Mouse (Mus musculus) midbrain, embryonic 13.5 days (tissue): ENCODE measurements around the gene Chac1. TPM values are rescaled to one million over a fixed set of nuclear protein-coding genes. Genes with fewer than 3 reads are reported as not detected.
A peak's percentile ranks its signal among the peaks of the same experiment; 100 is the strongest.

ENCODE experiments used
- ATAC-seq: fragments of 200-750 bp; cut with Nextera tagmentation; 2 replicates; pipeline ENCODE4 v1.8.0; 2017; ENCODE audit warnings: mild to moderate bottlenecking, moderate TSS enrichment, moderate library complexity
- H3K27ac ChIP-seq: fragments of 300-500 bp; sonication (generic); 2 replicates; pipeline ENCODE4 v1.5.1; 2015; ENCODE audit warnings: inconsistent platforms, mild to moderate bottlenecking, moderate library complexity
- H3K27me3 ChIP-seq: fragments of 300-500 bp; sonication (generic); 2 replicates; pipeline ENCODE4 v1.6.1; 2015; ENCODE audit warnings: mild to moderate bottlenecking, inconsistent platforms
- H3K36me3 ChIP-seq: fragments of 300-500 bp; sonication (generic); 2 replicates; pipeline ENCODE4 v1.6.1; 2015; ENCODE audit warnings: mild to moderate bottlenecking, inconsistent platforms
- H3K4me1 ChIP-seq: fragments of 300-500 bp; sonication (generic); replicated peaks from 2 replicates; pipeline ENCODE4 v1.6.1; 2015; ENCODE audit warnings: inconsistent platforms
- H3K4me2 ChIP-seq: fragments of 300-500 bp; sonication (generic); replicated peaks from 2 replicates; pipeline ENCODE4 v1.6.1; 2015; ENCODE audit warnings: moderate library complexity, mild to moderate bottlenecking, inconsistent platforms
- H3K4me3 ChIP-seq: fragments of 300-500 bp; sonication (generic); replicated peaks from 2 replicates; pipeline ENCODE4 v1.5.1; 2015; ENCODE audit warnings: mild to moderate bottlenecking, inconsistent platforms
- H3K9ac ChIP-seq: fragments of 300-500 bp; sonication (generic); replicated peaks from 2 replicates; pipeline ENCODE4 v1.6.1; 2015; ENCODE audit warnings: mild to moderate bottlenecking, inconsistent platforms
- H3K9me3 ChIP-seq: fragments of 300-500 bp; sonication (generic); 2 replicates; pipeline ENCODE4 v1.6.1; 2016; ENCODE audit warnings: mild to moderate bottlenecking, inconsistent platforms
- WGBS: fragments of 180-500 bp; shearing (Covaris S2); methylation state at CpG from one replicate; pipeline ENCODE4 v1.1.7; 2015; 5-methylcytosine and 5-hydroxymethylcytosine counted together
- polyA plus RNA-seq: library from polyadenylated mRNA; unstranded; fragments of >200 nt; fragmentation: Nextera tagmentation; extraction: Ambion mirVana; gene quantifications from 2 replicates; pipeline ENCODE4 v1.2.1, GENCODE M21; 2015

Gene Chac1
- polyA plus RNA-seq, 1 experiment from 2014 or later = 4.0 TPM

DNA sequence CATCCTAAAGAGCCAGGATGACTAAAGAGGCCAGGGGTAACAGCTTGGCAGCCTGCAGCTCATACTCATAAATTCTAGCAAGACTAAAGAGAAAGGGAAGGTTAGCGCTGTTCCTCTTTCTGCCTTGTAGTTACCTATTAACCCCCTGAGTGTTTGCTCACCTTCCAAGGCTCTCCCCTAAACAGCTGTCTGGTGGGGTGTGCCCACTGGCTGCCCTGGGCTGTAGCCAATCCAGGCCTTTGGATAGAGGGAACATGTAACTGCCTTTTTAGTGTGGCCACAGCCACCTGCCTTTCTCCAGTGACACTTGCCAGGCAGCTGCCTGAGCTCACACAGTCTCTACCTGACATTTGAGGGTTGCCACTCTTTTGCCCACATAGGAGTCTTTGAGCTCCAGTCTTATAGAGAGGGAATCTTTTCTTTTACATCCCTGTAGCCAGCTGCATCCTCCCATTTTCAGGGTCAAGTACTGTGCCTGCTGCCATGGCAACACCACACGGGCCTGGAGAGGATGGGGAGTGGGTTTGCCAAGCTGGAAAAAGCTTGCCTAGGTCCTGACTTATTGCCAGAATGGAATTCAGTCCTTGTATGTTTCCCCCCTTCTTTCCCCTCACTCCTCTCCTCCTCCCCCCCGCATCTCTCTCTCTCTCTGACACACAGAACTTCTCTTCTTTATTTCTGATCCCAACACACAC lies 21.8 kb upstream of the Chac1 start:
- Histone ChIP-seq H3K4me2 (peak overlapping the region; percentile 79; the same call in 1 of the 2 replicates), H3K4me1 (peaks cover 47% of the 10 kb centered on the region), H3K9me3 (no peaks in the 10 kb centered on the region), H3K27me3 (peaks cover 82% of the 10 kb centered on the region), H3K27ac (no peak overlapping the region), H3K4me3 (no peak overlapping the region), H3K36me3 (no peaks in the 10 kb centered on the region), H3K9ac (peak overlapping the region; percentile 39; the same call in 1 of the 2 replicates)
- WGBS = 54% methylated on average over 3 of the region's 3 CpGs
- peak; percentile 25; the same call in 1 of the 2 replicates for ATAC-seq

DNA sequence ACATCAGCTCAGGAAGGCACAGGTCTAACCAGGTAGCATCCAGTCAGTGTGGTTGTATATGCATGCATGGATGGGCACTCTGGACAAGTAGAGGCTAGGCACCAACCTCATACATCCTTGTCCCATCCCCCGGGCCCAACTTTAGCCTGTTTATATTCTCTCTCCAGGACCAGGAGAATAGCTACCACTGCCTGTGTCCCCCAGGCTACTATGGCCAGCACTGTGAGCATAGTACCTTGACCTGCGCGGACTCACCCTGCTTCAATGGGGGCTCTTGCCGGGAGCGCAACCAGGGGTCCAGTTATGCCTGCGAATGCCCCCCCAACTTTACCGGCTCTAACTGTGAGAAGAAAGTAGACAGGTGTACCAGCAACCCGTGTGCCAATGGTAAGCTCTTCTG lies 20.2 kb upstream of the Chac1 start:
- H3K4me3 ChIP-seq = no peak overlapping the region
- H3K4me2 ChIP-seq = no peak overlapping the region
- H3K9ac ChIP-seq = no peak overlapping the region
- no peak for ATAC-seq
- WGBS = 93% methylated on average over 8 of the region's 8 CpGs
- H3K27me3 ChIP-seq = peaks cover 74% of the 10 kb centered on the region
- H3K27ac ChIP-seq = no peak overlapping the region
- no peaks in the 10 kb centered on the region for H3K36me3 ChIP-seq
- peaks cover 31% of the 10 kb centered on the region for H3K4me1 ChIP-seq
- H3K9me3 ChIP-seq = no peaks in the 10 kb centered on the region

DNA sequence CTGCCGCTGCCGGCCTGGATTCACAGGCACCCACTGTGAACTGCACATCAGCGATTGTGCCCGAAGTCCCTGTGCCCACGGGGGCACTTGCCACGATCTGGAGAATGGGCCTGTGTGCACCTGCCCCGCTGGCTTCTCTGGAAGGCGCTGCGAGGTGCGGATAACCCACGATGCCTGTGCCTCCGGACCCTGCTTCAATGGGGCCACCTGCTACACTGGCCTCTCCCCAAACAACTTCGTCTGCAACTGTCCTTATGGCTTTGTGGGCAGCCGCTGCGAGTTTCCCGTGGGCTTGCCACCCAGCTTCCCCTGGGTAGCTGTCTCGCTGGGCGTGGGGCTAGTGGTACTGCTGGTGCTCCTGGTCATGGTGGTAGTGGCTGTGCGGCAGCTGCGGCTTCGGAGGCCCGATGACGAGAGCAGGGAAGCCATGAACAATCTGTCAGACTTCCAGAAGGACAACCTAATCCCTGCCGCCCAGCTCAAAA lies 18.8 kb upstream of the Chac1 start:
- Histone ChIP-seq H3K4me1 (peaks cover 18% of the 10 kb centered on the region), H3K4me2 (no peak overlapping the region), H3K27ac (no peak overlapping the region), H3K27me3 (peaks cover 73% of the 10 kb centered on the region), H3K4me3 (no peak overlapping the region), H3K36me3 (no peaks in the 10 kb centered on the region), H3K9ac (no peak overlapping the region), H3K9me3 (no peaks in the 10 kb centered on the region)
- no peak for ATAC-seq
- WGBS = 75% methylated on average over 24 of the region's 24 CpGs

DNA sequence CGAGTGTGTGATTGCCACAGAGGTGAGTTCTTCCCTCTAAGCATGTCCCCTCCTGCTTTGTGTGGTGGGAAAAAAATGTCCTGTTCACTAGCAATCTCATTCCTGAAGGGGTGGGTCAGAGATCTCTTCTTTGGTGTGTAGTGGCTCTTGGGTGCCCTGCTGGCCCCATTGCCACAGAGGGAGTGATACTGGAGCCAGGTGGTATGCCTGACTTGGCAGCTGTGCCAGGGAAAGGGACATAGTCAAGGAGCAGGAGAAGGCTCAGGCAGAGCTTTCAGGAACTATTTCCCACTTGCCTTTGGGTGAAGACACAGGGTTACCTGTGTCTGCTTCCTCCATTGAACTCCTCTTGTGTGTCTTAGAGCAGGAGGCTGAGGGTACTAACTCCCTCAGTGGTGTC lies 16.9 kb upstream of the Chac1 start:
- peaks cover 9% of the 10 kb centered on the region for H3K4me1 ChIP-seq
- WGBS = 61% methylated on average over 1 of the region's 1 CpGs
- no peaks in the 10 kb centered on the region for H3K36me3 ChIP-seq
- H3K27me3 ChIP-seq = peaks cover 55% of the 10 kb centered on the region
- no peak overlapping the region for H3K27ac ChIP-seq
- ATAC-seq = no peak
- H3K4me2 ChIP-seq = no peak overlapping the region
- no peaks in the 10 kb centered on the region for H3K9me3 ChIP-seq
- H3K4me3 ChIP-seq = no peak overlapping the region
- no peak overlapping the region for H3K9ac ChIP-seq

DNA sequence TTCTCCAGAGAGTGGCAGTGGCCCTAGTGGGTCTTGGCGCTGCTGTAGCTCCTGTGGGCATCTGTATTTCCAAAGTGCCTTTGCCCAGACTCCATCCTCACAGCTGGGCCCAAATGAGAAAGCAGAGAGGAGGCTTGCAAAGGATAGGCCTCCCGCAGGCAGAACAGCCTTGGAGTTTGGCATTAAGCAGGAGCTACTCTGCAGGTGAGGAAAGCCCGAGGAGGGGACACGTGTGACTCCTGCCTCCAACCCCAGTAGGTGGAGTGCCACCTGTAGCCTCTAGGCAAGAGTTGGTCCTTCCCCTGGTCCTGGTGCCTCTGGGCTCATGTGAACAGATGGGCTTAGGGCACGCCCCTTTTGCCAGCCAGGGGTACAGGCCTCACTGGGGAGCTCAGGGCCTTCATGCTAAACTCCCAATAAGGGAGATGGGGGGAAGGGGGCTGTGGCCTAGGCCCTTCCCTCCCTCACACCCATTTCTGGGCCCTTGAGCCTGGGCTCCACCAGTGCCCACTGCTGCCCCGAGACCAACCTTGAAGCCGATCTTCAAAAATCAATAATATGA lies 16.0 kb upstream of the Chac1 start:
- Histone ChIP-seq H3K9me3 (no peaks in the 10 kb centered on the region), H3K36me3 (no peaks in the 10 kb centered on the region), H3K27me3 (peaks cover 48% of the 10 kb centered on the region), H3K9ac (no peak overlapping the region), H3K4me3 (no peak overlapping the region), H3K4me2 (no peak overlapping the region), H3K4me1 (0 out of 2 replicates have a peak, but pooled peaks cover 5% of the 10 kb centered on the region), H3K27ac (no peak overlapping the region)
- WGBS = 72% methylated on average over 7 of the region's 7 CpGs
- no peak for ATAC-seq

DNA sequence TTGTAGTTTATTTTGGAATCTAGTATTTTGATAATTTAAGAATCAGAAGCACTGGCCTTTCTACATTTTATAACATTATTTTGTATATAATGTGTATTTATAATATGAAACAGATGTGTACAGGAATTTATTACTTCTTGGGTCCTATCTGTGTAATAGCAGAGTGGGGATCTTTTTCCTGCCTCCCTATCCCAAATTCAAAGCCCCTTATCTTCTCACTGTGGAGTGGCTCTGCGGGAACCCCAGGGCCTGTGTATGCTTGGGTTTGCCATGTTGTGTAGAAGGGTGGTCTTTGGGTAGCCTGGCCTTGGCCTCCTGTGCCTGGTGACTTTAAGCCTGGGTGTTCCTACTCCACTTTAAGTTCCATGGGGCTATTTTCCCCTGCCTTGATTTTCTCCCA lies 15.5 kb upstream of the Chac1 start:
- Histone ChIP-seq H3K27me3 (peaks cover 46% of the 10 kb centered on the region), H3K27ac (no peak overlapping the region), H3K36me3 (no peaks in the 10 kb centered on the region), H3K4me3 (no peak overlapping the region), H3K9me3 (no peaks in the 10 kb centered on the region), H3K4me1 (0 out of 2 replicates have a peak, but pooled peaks cover 5% of the 10 kb centered on the region), H3K4me2 (no peak overlapping the region), H3K9ac (no peak overlapping the region)
- ATAC-seq = no peak
- 89% methylated on average over 1 of the region's 1 CpGs for WGBS

DNA sequence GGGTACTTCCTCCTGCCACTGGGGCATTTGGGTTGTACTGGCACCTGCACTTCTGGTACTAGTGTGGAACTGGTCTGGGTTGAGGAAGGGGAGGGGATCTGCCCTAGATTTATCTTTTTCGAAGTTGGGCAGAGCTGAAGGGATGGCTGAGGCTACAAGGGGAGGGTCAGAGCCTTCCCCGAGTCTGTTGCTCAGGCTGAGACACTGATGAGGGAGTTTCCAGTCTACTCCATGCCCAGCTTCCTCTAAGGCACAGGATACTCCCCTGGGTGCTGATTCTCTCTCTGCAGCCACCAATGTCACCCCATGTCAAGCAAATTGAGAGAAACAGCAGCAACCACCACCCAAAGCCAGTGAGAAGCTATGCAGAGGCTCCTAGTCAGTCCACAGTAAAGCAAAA lies 15.0 kb upstream of the Chac1 start:
- Histone ChIP-seq H3K4me2 (no peak overlapping the region), H3K9ac (no peak overlapping the region), H3K36me3 (no peaks in the 10 kb centered on the region), H3K9me3 (no peaks in the 10 kb centered on the region), H3K4me3 (no peak overlapping the region), H3K27ac (no peak overlapping the region), H3K27me3 (peaks cover 41% of the 10 kb centered on the region), H3K4me1 (0 out of 2 replicates have a peak, but pooled peaks cover 5% of the 10 kb centered on the region)
- ATAC-seq = no peak
- 80% methylated on average over 2 of the region's 2 CpGs for WGBS

DNA sequence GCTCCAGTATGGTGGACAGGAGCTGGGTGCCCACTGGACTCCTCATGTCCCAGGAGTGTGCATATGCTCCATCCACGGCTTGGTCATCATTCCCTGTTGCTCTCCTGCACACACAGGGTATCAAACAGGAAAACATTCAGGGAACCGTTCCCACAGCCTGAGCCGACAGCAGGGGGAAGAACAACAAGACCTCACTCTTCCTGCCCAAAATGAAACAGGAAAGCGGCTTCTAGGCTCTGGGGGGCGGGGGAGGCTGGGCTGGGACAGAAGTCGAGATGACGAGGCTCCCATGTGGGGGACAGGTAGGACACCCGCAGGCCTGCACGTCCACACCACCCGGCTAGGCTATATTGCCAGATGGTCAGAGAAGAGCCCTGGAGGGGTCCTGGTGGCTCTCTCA lies 14.6 kb upstream of the Chac1 start:
- 0 out of 2 replicates have a peak, but pooled peaks cover 5% of the 10 kb centered on the region for H3K4me1 ChIP-seq
- H3K27me3 ChIP-seq = peaks cover 37% of the 10 kb centered on the region
- H3K9ac ChIP-seq = no peak overlapping the region
- no peaks in the 10 kb centered on the region for H3K9me3 ChIP-seq
- H3K4me3 ChIP-seq = no peak overlapping the region
- ATAC-seq = no peak
- H3K4me2 ChIP-seq = no peak overlapping the region
- no peak overlapping the region for H3K27ac ChIP-seq
- no peaks in the 10 kb centered on the region for H3K36me3 ChIP-seq
- WGBS = 69% methylated on average over 10 of the region's 10 CpGs

DNA sequence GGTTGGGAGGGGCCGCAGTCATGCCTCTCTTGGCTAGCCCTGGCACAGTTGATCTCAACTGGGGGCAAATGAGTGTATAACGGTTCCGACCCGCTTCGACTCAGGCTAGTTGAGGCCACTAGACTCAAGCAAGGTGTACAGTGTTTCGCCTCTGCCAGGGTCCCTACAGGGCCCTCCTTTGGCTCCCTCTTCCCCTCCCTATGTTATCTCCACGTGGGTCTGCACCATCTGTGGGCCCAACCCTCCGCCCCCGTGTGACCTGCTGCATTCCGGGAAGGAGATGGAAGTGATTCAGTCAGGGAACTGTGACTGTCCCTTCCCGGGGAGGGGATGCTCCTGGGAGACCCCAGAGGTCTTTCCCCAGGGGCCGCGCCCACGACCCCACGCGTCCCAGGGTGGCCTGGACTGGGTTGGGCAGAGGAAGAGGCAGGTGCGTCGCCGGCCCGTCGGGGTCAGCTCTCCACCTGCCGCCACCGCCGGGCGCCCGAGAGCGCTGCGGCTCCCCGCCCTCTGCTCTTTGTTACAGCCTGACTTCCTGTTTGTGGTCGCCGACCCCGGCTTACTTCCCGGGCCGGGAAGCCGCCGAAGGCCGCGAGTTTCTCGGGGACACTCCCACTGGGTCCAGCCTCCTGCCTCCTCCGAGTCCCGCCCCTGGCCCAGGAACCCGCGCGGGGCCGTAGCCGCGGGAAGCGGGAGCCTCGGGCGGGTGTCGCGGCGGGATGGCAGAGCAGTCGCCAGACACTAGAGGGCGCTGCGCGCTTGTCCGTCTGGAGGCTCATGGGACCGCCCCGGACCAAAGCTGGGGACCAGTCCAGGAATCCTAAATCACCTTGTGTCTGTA lies 13.4 kb upstream of the Chac1 start:
- 8% methylated on average over 60 of the region's 60 CpGs for WGBS

DNA sequence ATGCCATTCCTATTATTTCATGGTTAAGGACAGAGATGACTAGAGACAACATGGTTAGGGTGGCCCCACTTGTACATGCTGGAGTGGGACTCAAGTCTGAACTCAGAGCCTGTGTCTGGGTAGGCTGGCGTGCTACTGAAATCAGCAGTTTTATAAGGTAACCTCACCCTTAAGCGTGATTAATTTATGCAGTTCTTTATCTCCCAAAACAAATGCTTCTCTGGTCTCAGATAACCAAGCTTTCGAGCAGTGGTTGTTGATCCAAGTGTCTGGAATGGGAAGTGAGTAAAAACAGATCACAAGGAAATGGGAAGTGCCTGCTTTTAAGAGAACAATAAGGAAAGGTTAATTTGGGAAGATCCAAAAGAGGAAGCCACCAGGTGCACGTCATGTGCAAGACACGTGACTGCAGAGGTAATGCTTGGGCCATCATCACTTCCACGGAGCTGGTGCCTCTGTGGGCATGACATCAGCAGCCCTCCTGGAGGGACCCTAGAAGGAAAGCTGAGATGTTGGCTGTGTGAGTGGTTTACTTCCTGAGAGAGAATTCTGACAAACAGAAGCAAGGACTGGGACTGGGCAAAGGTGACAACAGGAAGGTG lies 6.4 kb upstream of the Chac1 start:
- no peak overlapping the region for H3K27ac ChIP-seq
- no peak overlapping the region for H3K4me3 ChIP-seq
- no peak overlapping the region for H3K9ac ChIP-seq
- no peak overlapping the region for H3K4me2 ChIP-seq
- 53% methylated on average over 6 of the region's 6 CpGs for whole genome bisulfite sequencing
- H3K9me3 ChIP-seq = no peaks in the 10 kb centered on the region
- ATAC-seq = no peak
- H3K36me3 ChIP-seq = no peaks in the 10 kb centered on the region
- no peaks in the 10 kb centered on the region for H3K4me1 ChIP-seq
- H3K27me3 ChIP-seq = peaks cover 9% of the 10 kb centered on the region; the same call in 1 of the 2 replicates

More for the DNA sequence above, 13.4 kb upstream of the Chac1 start:
- H3K9me3 ChIP-seq = no peaks in the 10 kb centered on the region
- peak overlapping the region; percentile 56 for H3K4me3 ChIP-seq
- peak overlapping the region; percentile 66 for H3K9ac ChIP-seq
- H3K27ac ChIP-seq = peak overlapping the region; percentile 51
- H3K36me3 ChIP-seq = no peaks in the 10 kb centered on the region
- H3K27me3 ChIP-seq = peaks cover 25% of the 10 kb centered on the region
- H3K4me1 ChIP-seq = 0 out of 2 replicates have a peak, but pooled peaks cover 5% of the 10 kb centered on the region
- ATAC-seq = peak; percentile 90
- H3K4me2 ChIP-seq = peak overlapping the region; percentile 67

DNA sequence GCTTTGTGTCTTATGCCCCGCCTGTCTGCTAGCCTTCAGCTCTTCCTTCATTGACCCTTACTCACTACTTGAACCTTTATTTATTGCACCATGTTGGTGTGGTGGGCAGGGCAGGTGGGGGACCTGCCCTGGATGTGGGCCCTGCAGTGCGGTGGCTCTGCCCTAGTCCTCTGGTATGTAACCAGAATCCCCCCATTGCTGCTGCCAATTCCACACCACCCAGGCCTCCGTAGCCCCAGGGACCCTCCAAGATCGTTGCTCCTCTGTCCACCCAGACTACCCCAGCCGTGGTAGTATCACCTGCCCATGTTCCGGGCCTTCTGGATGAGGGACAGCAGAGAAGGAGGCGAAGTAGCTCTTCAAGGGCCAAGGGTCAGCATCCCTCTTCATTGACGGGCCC lies 2.7 kb downstream of the Chac1 start:
- Histone ChIP-seq H3K4me2 (no peak overlapping the region), H3K4me3 (no peak overlapping the region), H3K9me3 (no peaks in the 10 kb centered on the region), H3K4me1 (peaks cover 9% of the 10 kb centered on the region), H3K27ac (no peak overlapping the region), H3K36me3 (0 out of 2 replicates have a peak, but pooled peaks cover 5% of the 10 kb centered on the region), H3K9ac (no peak overlapping the region), H3K27me3 (peaks cover 33% of the 10 kb centered on the region)
- ATAC-seq = no peak
- 88% methylated on average over 8 of the region's 8 CpGs for WGBS
